Mouse (Mus musculus) liver, embryonic 16.5 days (tissue): ENCODE results near the gene Gm7978. TPM values are rescaled to one million over a fixed set of nuclear protein-coding genes. Genes with fewer than 3 reads are reported as not detected.
"Not testable (repeated sequence)": the region's sequence is repeated elsewhere in the genome, so short reads cannot be mapped to it uniquely, and the experiment has no call there.

Experiments used
- ATAC-seq: fragments of 200-750 bp; cut with Nextera tagmentation; 2 replicates; pipeline ENCODE4 v1.8.0; 2017; ENCODE audit warnings: low read depth, mild to moderate bottlenecking, moderate number of reproducible peaks, moderate library complexity
- H3K27ac ChIP-seq: fragments of 300-500 bp; sonication (generic); 2 replicates; pipeline ENCODE4 v1.5.1; 2014; ENCODE audit warnings: mild to moderate bottlenecking, low read length
- H3K27me3 ChIP-seq: fragments of 300-500 bp; sonication (generic); 2 replicates; pipeline ENCODE4 v1.6.1; 2014; ENCODE audit warnings: low read depth, low read length, mixed read lengths; ENCODE audit not compliant: control insufficient read depth, insufficient read depth
- H3K36me3 ChIP-seq: fragments of 300-500 bp; sonication (generic); 2 replicates; pipeline ENCODE4 v1.6.1; 2014; ENCODE audit warnings: mild to moderate bottlenecking; ENCODE audit not compliant: control insufficient read depth, insufficient read depth
- H3K4me1 ChIP-seq: fragments of 300-500 bp; sonication (generic); 2 replicates; pipeline ENCODE4 v1.6.1; 2014; ENCODE audit warnings: low read depth, low read length, mixed read lengths; ENCODE audit not compliant: control insufficient read depth
- H3K4me2 ChIP-seq: fragments of 300-500 bp; sonication (generic); 2 replicates; pipeline ENCODE4 v1.6.1; 2014; ENCODE audit warnings: low read depth, low read length, mixed read lengths
- H3K4me3 ChIP-seq: fragments of 300-500 bp; sonication (generic); 2 replicates; pipeline ENCODE4 v1.5.1; 2014; ENCODE audit warnings: low read depth, mild to moderate bottlenecking, low read length
- H3K9ac ChIP-seq: fragments of 300-500 bp; sonication (generic); 2 replicates; pipeline ENCODE4 v1.6.1; 2014; ENCODE audit warnings: low read depth, low read length
- H3K9me3 ChIP-seq: fragments of 300-500 bp; sonication (generic); replicated peaks from 2 replicates; pipeline ENCODE4 v1.6.1; 2016; ENCODE audit warnings: low read length; ENCODE audit not compliant: control insufficient read depth
- WGBS: fragments of 180-500 bp; shearing (Covaris S2); extraction: QIAGEN DNeasy Blood & Tissue Kit; methylation state at CpG from one replicate; pipeline ENCODE4 v1.1.7; 2014; ENCODE audit not compliant: insufficient replicate concordance; 5-methylcytosine and 5-hydroxymethylcytosine counted together
- polyA plus RNA-seq: library from polyadenylated mRNA; unstranded; fragments of >200 nt; fragmentation: Nextera tagmentation; extraction: Ambion mirVana; gene quantifications from 2 replicates; pipeline ENCODE4 v1.2.1, GENCODE M21; 2015

Gm7978 gene
- not detected in 2 replicates for polyA plus RNA-seq

- not testable (repeated sequence) for H3K27me3 ChIP-seq, H3K4me1 ChIP-seq, H3K4me3 ChIP-seq, H3K9ac ChIP-seq, H3K4me2 ChIP-seq, H3K27ac ChIP-seq, H3K9me3 ChIP-seq, H3K36me3 ChIP-seq, ATAC-seq
- WGBS: no CpG with 5 or more reads among the region's 1 CpGs
These were observed at the start of gene Gm7978 for GRCm38 (mm10) chr5:95736073-95736472. Gm7978 (minus strand) TSS chr5:95736173.

GRCm38 (mm10) chr5:95775690-95776089 lies 39.7 kb upstream of the Gm7978 start, which contains the start of gene E330014E10Rik:
E330014E10Rik (plus strand) TSS chr5:95775990.
- H3K4me3 ChIP-seq, H3K27me3 ChIP-seq, H3K9me3 ChIP-seq, H3K4me1 ChIP-seq, ATAC-seq, H3K9ac ChIP-seq, H3K27ac ChIP-seq, H3K36me3 ChIP-seq, H3K4me2 ChIP-seq: not testable (repeated sequence)
- WGBS: no CpG with 5 or more reads among the region's 2 CpGs

- not testable (repeated sequence) for H3K27ac ChIP-seq, H3K27me3 ChIP-seq, H3K4me2 ChIP-seq, H3K4me1 ChIP-seq, H3K4me3 ChIP-seq, H3K36me3 ChIP-seq, H3K9ac ChIP-seq, ATAC-seq, H3K9me3 ChIP-seq
- WGBS: no CpG with 5 or more reads among the region's 3 CpGs
These were observed 5.7 kb upstream of the Gm7978 start, which contains the start of gene Gm7982 for GRCm38 (mm10) chr5:95741714-95742113. Gm7982 (plus strand) TSS chr5:95742014.

Other genes starting within 250 kb of the Gm7978 start
- not detected in 2 replicates for gene Gm3286, start 225.4 kb downstream of the Gm7978 start, polyA plus RNA-seq
- not detected in 2 replicates for gene Gm7971, start 141.3 kb downstream of the Gm7978 start, polyA plus RNA-seq
- gene Gm7982, start 5.8 kb upstream of the Gm7978 start, polyA plus RNA-seq: not detected in 2 replicates
- not detected in 2 replicates for gene E330014E10Rik, start 39.8 kb upstream of the Gm7978 start, polyA plus RNA-seq
- gene Cxcl13, start 220.8 kb upstream of the Gm7978 start, polyA plus RNA-seq: 0.11 and 0.17 TPM in 2 replicates